Mouse (Mus musculus) embryonic facial prominence, embryonic 10.5 days (tissue): ENCODE data around the gene Gpr182. TPM values are rescaled to one million over a fixed set of nuclear protein-coding genes. Genes with fewer than 3 reads are reported as not detected.

Source experiments
- DNase-seq: peaks from one replicate; pipeline ENCODE4 v3.0.0-alpha.2; 2017; ENCODE audit warnings: low spot score
- H3K27ac ChIP-seq: fragments of 300-500 bp; sonication (generic); replicated peaks from 2 replicates; pipeline ENCODE4 v1.5.1; 2016; ENCODE audit warnings: mild to moderate bottlenecking
- H3K27me3 ChIP-seq: fragments of 300-500 bp; sonication (generic); replicated peaks from 2 replicates; pipeline ENCODE4 v1.6.1; 2016; ENCODE audit warnings: low read depth, mild to moderate bottlenecking; ENCODE audit not compliant: poor library complexity, severe bottlenecking
- H3K36me3 ChIP-seq: fragments of 300-500 bp; sonication (generic); replicated peaks from 2 replicates; pipeline ENCODE4 v1.6.1; 2016; ENCODE audit warnings: mild to moderate bottlenecking, moderate library complexity
- H3K4me1 ChIP-seq: fragments of 300-500 bp; sonication (generic); 2 replicates; pipeline ENCODE4 v1.6.1; 2016
- H3K4me3 ChIP-seq: fragments of 300-500 bp; sonication (generic); 2 replicates; pipeline ENCODE4 v1.5.1; 2016; ENCODE audit warnings: mild to moderate bottlenecking, moderate library complexity
- H3K9me3 ChIP-seq: fragments of 300-500 bp; sonication (generic); 2 replicates; pipeline ENCODE4 v1.6.1; 2016; ENCODE audit warnings: mild to moderate bottlenecking
- WGBS: fragments of 180-500 bp; shearing (Covaris S2); methylation state at CpG from one replicate; pipeline ENCODE4 v1.1.7; 2016; 5-methylcytosine and 5-hydroxymethylcytosine counted together
- polyA plus RNA-seq: library from polyadenylated mRNA; unstranded; fragments of >200 nt; fragmentation: Nextera tagmentation; extraction: Ambion mirVana; gene quantifications from 2 replicates; pipeline ENCODE4 v1.2.1, GENCODE M21; 2016

Gene Gpr182
- polyA plus RNA-seq, 1 experiment from 2014 or later = 0.46 TPM

DNA sequence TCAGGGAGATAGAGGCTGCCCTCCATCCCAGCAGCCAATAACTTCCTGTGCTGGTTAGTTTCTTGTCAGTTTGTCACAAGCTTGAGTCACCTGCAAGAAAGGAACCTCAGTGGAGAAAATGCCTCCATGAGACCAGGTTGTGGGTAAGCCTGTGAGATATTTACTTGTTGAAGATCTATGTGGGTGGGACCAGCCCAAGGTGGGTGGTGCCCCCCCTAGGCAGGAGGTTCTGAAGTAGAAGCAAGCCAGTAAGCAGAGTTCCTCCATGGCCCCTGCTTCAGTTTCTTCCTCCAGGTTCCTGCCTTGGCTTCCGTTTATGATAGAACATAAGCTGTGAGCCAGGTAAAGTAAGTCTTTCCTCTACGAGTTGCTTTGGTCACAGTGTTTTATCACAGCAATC, 15.3 kb downstream of the Gpr182 start:
- Histone ChIP-seq H3K4me1 (peaks cover 24% of the 10 kb centered on the region), H3K4me3 (no peak overlapping the region), H3K27me3 (peaks cover 3% of the 10 kb centered on the region; the same call in 1 of the 2 replicates), H3K27ac (no peak overlapping the region), H3K36me3 (peaks cover 4% of the 10 kb centered on the region), H3K9me3 (no peaks in the 10 kb centered on the region)
- 81% methylated on average over 2 of the region's 2 CpGs for WGBS
- DNase-seq = no peak

DNA sequence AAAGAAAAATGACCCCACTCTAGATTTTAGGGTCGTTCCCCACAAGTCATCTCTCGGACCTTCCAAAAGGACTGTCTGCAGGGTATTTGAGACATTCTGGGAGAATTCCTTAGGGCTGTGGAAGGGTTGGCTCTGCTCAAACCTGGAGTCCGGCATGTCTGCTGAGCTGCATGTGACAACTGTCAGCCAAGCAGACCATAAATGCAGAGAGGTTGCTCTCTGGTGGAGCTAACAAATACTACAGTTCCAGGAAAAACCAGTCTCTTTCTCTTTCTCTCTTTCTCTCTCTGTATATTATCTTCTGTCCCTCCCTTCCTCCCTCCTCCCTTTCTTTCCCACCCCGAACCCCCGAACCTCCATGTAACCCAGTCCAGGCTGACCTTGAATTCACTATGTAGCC, 17.1 kb downstream of the Gpr182 start:
- no peaks in the 10 kb centered on the region for H3K36me3 ChIP-seq
- WGBS = 49% methylated on average over 5 of the region's 5 CpGs
- H3K27me3 ChIP-seq = peaks cover 11% of the 10 kb centered on the region; the same call in 1 of the 2 replicates
- no peak overlapping the region for H3K4me3 ChIP-seq
- no peak for DNase-seq
- H3K9me3 ChIP-seq = no peaks in the 10 kb centered on the region
- peaks cover 26% of the 10 kb centered on the region for H3K4me1 ChIP-seq
- no peak overlapping the region for H3K27ac ChIP-seq

GRCm38 (mm10) chr10:127731397-127731796, 20.1 kb downstream of the Gpr182 start:
- H3K27ac ChIP-seq = no peak overlapping the region
- H3K36me3 ChIP-seq = no peaks in the 10 kb centered on the region
- H3K4me3 ChIP-seq = no peak overlapping the region
- peaks cover 29% of the 10 kb centered on the region for H3K4me1 ChIP-seq
- 42% methylated on average over 5 of the region's 5 CpGs for WGBS
- peaks cover 37% of the 10 kb centered on the region for H3K27me3 ChIP-seq
- DNase-seq = no peak
- no peaks in the 10 kb centered on the region for H3K9me3 ChIP-seq

DNA sequence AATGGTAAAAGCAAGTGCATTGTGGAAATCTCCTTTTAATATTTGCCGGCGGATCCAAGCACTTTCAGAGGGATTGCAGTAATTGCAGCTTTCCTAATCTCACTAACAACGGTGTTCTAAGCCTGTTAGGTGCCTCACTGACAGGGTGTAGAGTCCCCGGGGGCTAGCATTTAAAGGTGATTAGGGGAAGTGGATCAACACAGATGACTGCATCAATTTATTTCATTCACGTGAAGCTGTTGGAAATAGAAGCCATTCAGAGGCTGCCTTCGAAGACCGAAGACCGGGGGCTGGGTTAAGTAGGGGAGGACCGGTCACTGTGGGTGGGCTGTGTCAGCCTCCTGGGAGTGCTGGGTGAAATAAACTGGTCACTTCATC, 20.6 kb downstream of the Gpr182 start:
- Histone ChIP-seq H3K4me3 (no peak overlapping the region), H3K4me1 (peaks cover 29% of the 10 kb centered on the region), H3K36me3 (no peaks in the 10 kb centered on the region), H3K27me3 (peaks cover 39% of the 10 kb centered on the region), H3K27ac (no peak overlapping the region), H3K9me3 (no peaks in the 10 kb centered on the region)
- 37% methylated on average over 9 of the region's 9 CpGs for WGBS
- DNase-seq = no peak

DNA sequence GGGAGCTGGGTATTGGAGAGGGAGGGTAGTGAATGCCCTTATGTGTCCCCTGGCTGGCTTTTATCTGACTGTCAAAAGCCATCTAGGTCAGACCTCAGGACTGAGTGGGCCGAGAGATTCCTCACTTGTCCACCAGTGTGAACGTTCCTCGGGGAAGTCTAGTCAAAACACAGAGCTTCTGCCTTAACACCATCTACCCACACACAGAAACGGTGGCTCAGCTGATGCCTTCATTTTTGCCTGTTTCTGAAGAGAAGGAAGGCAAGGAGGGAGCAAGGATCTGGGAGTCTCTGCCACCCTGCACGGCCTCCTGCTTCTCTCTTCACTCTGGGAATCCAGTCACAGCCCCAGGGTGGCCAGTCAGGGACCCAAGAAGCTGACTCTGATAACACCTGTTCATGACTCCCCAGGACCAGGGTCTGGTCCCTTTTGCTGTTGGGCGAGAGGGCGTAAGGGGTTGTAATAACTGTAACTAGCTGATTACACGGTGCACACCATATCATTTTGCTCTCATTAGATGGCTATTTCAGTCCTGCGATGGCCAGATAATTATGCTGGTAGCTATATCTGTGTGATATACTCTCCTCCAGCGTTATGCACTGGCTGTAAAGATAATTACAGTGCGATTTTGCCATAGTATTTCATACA, 21.1 kb downstream of the Gpr182 start:
- H3K27ac ChIP-seq = no peak overlapping the region
- 67% methylated on average over 11 of the region's 11 CpGs for WGBS
- no peaks in the 10 kb centered on the region for H3K36me3 ChIP-seq
- H3K4me3 ChIP-seq = no peak overlapping the region
- no peak for DNase-seq
- peaks cover 44% of the 10 kb centered on the region for H3K27me3 ChIP-seq
- no peaks in the 10 kb centered on the region for H3K9me3 ChIP-seq
- peaks cover 29% of the 10 kb centered on the region for H3K4me1 ChIP-seq

DNA sequence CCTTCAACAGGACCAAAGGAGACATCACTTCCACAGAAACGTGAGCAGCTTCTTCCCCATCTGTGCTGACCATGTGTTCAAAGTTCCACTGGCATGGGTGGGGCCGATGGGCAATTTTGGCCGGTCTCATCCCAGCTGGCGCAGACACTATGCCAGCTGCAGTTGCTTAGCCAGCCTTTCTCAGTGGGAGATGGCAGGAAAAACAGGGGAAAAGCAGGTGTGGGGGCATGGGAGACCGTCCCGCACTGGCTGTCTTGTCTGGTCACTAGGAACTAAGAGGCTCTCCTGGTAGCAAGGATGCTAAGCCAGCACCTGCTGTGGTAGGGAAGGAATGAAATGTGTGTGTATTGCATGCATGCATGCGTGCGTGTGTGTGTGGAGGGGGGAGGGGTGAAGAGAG, 23.1 kb downstream of the Gpr182 start:
- no peak overlapping the region for H3K4me3 ChIP-seq
- H3K9me3 ChIP-seq = no peaks in the 10 kb centered on the region
- no peaks in the 10 kb centered on the region for H3K36me3 ChIP-seq
- 80% methylated on average over 8 of the region's 8 CpGs for WGBS
- peaks cover 22% of the 10 kb centered on the region for H3K4me1 ChIP-seq
- DNase-seq = no peak
- H3K27ac ChIP-seq = no peak overlapping the region
- H3K27me3 ChIP-seq = peaks cover 55% of the 10 kb centered on the region

DNA sequence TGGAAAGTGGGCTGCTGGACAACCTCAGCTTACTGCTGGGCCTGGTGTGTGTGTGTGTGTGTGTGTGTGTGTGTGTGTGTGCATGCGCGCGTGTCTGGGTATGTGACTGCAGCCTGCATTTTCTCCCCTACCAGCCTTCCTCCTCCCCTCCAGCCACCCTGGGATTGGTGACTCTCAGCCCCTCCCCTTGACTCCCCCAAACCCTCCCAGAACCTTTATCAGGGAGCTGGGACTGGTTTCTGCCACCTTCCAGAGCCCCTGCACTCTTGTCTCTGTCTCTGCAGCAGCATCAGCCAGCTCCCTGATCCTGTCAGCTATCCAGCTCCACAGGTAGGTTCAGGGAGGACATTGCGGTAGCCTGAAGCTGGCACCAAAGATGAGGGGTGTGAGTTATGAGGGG, 26.4 kb downstream of the Gpr182 start:
- Histone ChIP-seq H3K4me1 (peaks cover 40% of the 10 kb centered on the region), H3K9me3 (no peaks in the 10 kb centered on the region), H3K4me3 (no peak overlapping the region), H3K27ac (no peak overlapping the region), H3K27me3 (peaks cover 86% of the 10 kb centered on the region), H3K36me3 (no peaks in the 10 kb centered on the region)
- 82% methylated on average over 4 of the region's 4 CpGs for WGBS
- no peak for DNase-seq

- Histone ChIP-seq H3K4me3 (no peak within 1 kb of the TSS), H3K27me3 (peaks cover 87% of the 10 kb centered on the region), H3K9me3 (no peaks in the 10 kb centered on the region), H3K27ac (no peak within 1 kb of the TSS), H3K4me1 (peaks cover 41% of the 10 kb centered on the region), H3K36me3 (no peaks in the 10 kb centered on the region)
- DNase-seq = no peak
- 79% methylated on average over 3 of the region's 3 CpGs for WGBS
Observed at GRCm38 (mm10) chr10:127724178-127724577, 27.4 kb downstream of the Gpr182 start, which contains the start of gene Tac2. Gene Tac2, plus strand, starts transcription at chr10:127724478.

DNA sequence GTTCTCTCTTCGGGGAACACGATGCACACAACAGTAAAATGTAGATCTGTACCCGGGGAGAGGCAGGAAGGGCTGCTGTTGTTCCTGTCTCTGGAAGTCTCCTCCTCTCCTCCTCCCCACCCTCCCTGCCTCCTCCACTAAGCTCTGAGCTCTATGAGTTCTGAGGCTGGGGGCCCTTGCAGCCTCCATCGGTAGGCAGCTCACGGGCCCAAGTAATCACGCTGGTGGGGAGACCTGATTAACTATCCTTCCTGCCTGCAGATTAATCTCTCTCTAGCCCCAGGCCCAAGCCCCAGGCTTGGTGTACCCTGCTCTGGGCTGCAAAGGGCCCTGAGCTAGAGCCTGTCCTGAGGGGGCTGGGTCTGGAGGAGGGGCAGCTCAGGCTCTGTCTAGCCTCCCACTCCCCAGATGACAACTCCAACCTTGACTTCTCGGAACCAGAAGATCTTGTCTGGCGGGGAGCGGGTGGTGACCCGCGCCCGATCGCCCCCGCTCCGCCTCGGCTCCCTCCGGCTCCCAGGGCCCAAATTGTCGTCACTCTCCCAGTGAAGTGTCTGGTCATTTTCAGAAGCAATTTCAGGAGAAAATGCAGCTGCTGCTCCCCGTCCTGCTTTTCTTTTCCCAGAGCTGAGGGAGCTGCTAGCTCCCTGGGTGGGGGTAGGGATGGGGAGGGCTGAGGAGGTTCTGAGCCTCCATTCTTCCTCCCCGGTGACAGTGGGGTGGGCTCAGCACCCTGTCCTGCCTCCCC, 29.7 kb downstream of the Gpr182 start:
- H3K9me3 ChIP-seq = no peaks in the 10 kb centered on the region
- 9% methylated on average over 20 of the region's 20 CpGs for WGBS
- DNase-seq = peak; percentile 24
- H3K27ac ChIP-seq = peak overlapping the region; percentile 41
- H3K27me3 ChIP-seq = peaks cover 66% of the 10 kb centered on the region
- peak overlapping the region; percentile 39 for H3K4me3 ChIP-seq
- peaks cover 50% of the 10 kb centered on the region for H3K4me1 ChIP-seq
- no peaks in the 10 kb centered on the region for H3K36me3 ChIP-seq

- H3K4me1 ChIP-seq = peaks cover 20% of the 10 kb centered on the region
- WGBS = 57% methylated on average over 6 of the region's 6 CpGs
- no peak overlapping the region for H3K27ac ChIP-seq
- H3K27me3 ChIP-seq = no peaks in the 10 kb centered on the region
- no peak overlapping the region for H3K4me3 ChIP-seq
- peak; percentile 35 for DNase-seq
- 0 out of 2 replicates have a peak, but pooled peaks cover 6% of the 10 kb centered on the region for H3K36me3 ChIP-seq
- H3K9me3 ChIP-seq = no peaks in the 10 kb centered on the region
Observed at GRCm38 (mm10) chr10:127712736-127713135, 38.8 kb downstream of the Gpr182 start.

- H3K4me1 ChIP-seq = peaks cover 21% of the 10 kb centered on the region
- no peak overlapping the region for H3K4me3 ChIP-seq
- H3K27me3 ChIP-seq = no peaks in the 10 kb centered on the region
- H3K9me3 ChIP-seq = no peaks in the 10 kb centered on the region
- H3K36me3 ChIP-seq = 0 out of 2 replicates have a peak, but pooled peaks cover 1% of the 10 kb centered on the region
- H3K27ac ChIP-seq = no peak overlapping the region
- WGBS = 79% methylated on average over 13 of the region's 13 CpGs
- no peak for DNase-seq
Observed at GRCm38 (mm10) chr10:127710331-127710730, 41.2 kb downstream of the Gpr182 start.

DNA sequence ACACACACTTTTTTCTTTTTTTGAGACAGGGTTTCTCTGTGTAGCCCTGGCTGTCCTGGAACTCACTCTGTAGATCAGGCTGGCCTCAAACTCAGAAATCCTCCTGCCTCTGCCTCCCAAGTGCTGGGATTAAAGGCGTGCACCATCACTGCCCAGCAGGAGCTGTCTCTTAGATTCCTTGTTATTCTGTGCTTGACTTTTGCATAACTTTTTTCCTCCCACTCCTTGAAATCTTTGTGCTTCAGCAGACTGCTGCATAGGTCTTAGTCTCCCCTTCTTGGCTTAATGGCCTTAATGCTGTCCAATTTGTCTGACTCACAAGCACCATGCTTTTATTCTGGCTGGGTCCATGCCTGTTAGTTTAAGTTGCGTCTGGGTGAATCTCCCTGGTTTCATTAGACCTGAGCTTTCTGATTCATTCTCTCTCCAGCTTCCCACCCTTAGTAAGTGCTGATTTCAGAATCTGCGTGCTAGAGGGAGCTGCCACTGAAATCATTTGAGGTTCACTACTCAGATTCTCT, 42.6 kb downstream of the Gpr182 start:
- WGBS = 86% methylated on average over 3 of the region's 3 CpGs

DNA sequence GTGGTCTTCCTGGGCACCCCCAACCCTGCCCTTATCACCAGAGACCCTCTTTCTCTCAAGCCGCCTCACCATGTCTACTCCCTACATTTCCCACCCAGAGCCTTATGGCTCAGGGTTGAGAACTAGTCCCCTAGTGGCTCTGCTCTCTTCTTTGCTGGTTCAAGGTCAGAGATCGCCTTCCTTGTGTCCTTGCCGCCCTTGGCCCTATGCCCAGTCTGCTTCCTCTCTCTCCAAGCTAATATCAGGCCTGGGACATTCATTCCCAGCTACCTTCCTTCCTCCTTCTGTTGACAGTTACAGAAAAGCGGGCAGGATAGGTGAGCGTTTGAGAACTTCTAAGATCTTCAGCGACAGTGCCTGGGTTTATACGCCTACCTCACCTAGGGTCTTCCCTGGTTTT, 43.8 kb downstream of the Gpr182 start:
- Histone ChIP-seq H3K9me3 (no peaks in the 10 kb centered on the region), H3K4me1 (peaks cover 16% of the 10 kb centered on the region), H3K4me3 (no peak overlapping the region), H3K36me3 (no peaks in the 10 kb centered on the region), H3K27me3 (no peaks in the 10 kb centered on the region), H3K27ac (no peak overlapping the region)
- WGBS = 91% methylated on average over 7 of the region's 7 CpGs
- DNase-seq = no peak

More for the DNA sequence above, 42.6 kb downstream of the Gpr182 start:
- Histone ChIP-seq H3K4me3 (no peak overlapping the region), H3K9me3 (no peaks in the 10 kb centered on the region), H3K27ac (no peak overlapping the region), H3K27me3 (no peaks in the 10 kb centered on the region), H3K4me1 (peaks cover 21% of the 10 kb centered on the region), H3K36me3 (no peaks in the 10 kb centered on the region)
- no peak for DNase-seq
